Mouse (Mus musculus) kidney, postnatal 0 days (tissue): ENCODE data around the gene Paip2b. TPM values are rescaled to one million over a fixed set of nuclear protein-coding genes. Genes with fewer than 3 reads are reported as not detected.
"Not testable (repeated sequence)": the region's sequence is repeated elsewhere in the genome, so short reads cannot be mapped to it uniquely, and the experiment has no call there.

Experiments used
- ATAC-seq: fragments of 200-750 bp; cut with Nextera tagmentation; replicated peaks from 2 replicates; pipeline ENCODE4 v1.8.0; 2017; ENCODE audit warnings: low read depth, moderate number of reproducible peaks, moderate TSS enrichment, moderate library complexity; ENCODE audit not compliant: low FRiP score
- DNase-seq: peaks from one replicate; pipeline ENCODE4 v3.0.0-alpha.2; 2016; ENCODE audit warnings: low spot score
- H3K27ac ChIP-seq: fragments of 300-500 bp; sonication (generic); 2 replicates; pipeline ENCODE4 v1.5.1; 2014; ENCODE audit warnings: mild to moderate bottlenecking
- H3K27me3 ChIP-seq: fragments of 300-500 bp; sonication (generic); 2 replicates; pipeline ENCODE4 v1.6.1; 2014; ENCODE audit warnings: low read length, mixed read lengths; ENCODE audit not compliant: insufficient read depth
- H3K36me3 ChIP-seq: fragments of 300-500 bp; sonication (generic); 2 replicates; pipeline ENCODE4 v1.6.1; 2014; ENCODE audit warnings: low read length, mixed read lengths; ENCODE audit not compliant: insufficient read depth
- H3K4me1 ChIP-seq: fragments of 300-500 bp; sonication (generic); replicated peaks from 2 replicates; pipeline ENCODE4 v1.6.1; 2014; ENCODE audit warnings: antibody characterized with exemption, low read length, mixed read lengths; ENCODE audit not compliant: insufficient read depth
- H3K4me2 ChIP-seq: fragments of 300-500 bp; sonication (generic); 2 replicates; pipeline ENCODE4 v1.6.1; 2014; ENCODE audit warnings: mild to moderate bottlenecking, low read length, moderate library complexity, mixed read lengths
- H3K4me3 ChIP-seq: fragments of 300-500 bp; sonication (generic); replicated peaks from 2 replicates; pipeline ENCODE4 v1.5.1; 2014; ENCODE audit warnings: low read depth, low read length
- H3K9ac ChIP-seq: fragments of 300-500 bp; sonication (generic); 2 replicates; pipeline ENCODE4 v1.6.1; 2014; ENCODE audit warnings: low read depth, low read length
- H3K9me3 ChIP-seq: fragments of 300-500 bp; sonication (generic); replicated peaks from 2 replicates; pipeline ENCODE4 v1.6.1; 2016; ENCODE audit warnings: low read length, inconsistent platforms, mixed read lengths
- CTCF ChIP-seq: IDR thresholded peaks from 2 replicates; pipeline ENCODE4 v1.5.1; 2016; ENCODE audit warnings: antibody characterized with exemption, low read depth, mild to moderate bottlenecking, moderate library complexity
- WGBS: fragments of 180-500 bp; shearing (Covaris S2); extraction: QIAGEN DNeasy Blood & Tissue Kit; methylation state at CpG from one replicate; pipeline ENCODE4 v1.1.7; 2014; 5-methylcytosine and 5-hydroxymethylcytosine counted together
- polyA plus RNA-seq: library from polyadenylated mRNA; unstranded; fragments of >200 nt; fragmentation: Nextera tagmentation; extraction: Ambion mirVana; gene quantifications from 2 replicates; pipeline ENCODE4 v1.2.1, GENCODE M21; 2015

The Paip2b gene
- polyA plus RNA-seq, 1 experiment from 2014 or later, result 12.1 TPM

- Histone ChIP-seq H3K4me2 (no peak overlapping the region), H3K4me1 (no peaks in the 10 kb centered on the region), H3K4me3 (no peak overlapping the region), H3K27ac (no peak overlapping the region), H3K9me3 (no peaks in the 10 kb centered on the region), H3K9ac (no peak overlapping the region), H3K36me3 (no peaks in the 10 kb centered on the region), H3K27me3 (no peaks in the 10 kb centered on the region)
- 80% methylated on average over 2 of the region's 2 CpGs for WGBS
- TF ChIP-seq CTCF, result no peak
- DNase-seq, result no peak
- no peak for ATAC-seq
Measured at GRCm38 (mm10) chr6:83838046-83838445, 6.5 kb upstream of the Paip2b start.

DNA sequence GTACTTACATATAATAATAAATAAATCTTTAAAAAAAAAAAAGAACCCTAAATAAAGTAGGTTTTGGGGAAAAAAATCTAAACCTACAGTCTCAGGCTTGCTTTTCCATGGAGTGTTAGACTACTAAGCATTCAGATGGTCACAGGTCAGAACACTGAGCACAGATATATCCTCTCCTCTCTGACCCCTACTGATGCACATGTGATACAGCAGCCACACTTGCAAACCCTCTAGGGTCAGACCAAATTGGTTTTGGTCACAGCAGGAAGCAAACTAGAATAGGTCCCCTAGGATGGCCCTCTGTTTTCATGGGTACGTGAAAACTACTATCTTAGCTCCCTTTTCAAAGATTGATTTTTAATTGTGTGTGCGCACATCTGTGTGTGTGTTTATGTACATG is 5.3 kb upstream of the Paip2b start:
- WGBS, result 92% methylated on average over 2 of the region's 2 CpGs
- TF ChIP-seq CTCF, result no peak
- no peak overlapping the region for H3K9ac ChIP-seq
- H3K27me3 ChIP-seq, result no peaks in the 10 kb centered on the region
- H3K9me3 ChIP-seq, result no peaks in the 10 kb centered on the region
- H3K27ac ChIP-seq, result no peak overlapping the region
- no peaks in the 10 kb centered on the region for H3K4me1 ChIP-seq
- ATAC-seq (no peak), DNase-seq (no peak)
- H3K4me2 ChIP-seq, result no peak overlapping the region
- no peak overlapping the region for H3K4me3 ChIP-seq
- H3K36me3 ChIP-seq, result no peaks in the 10 kb centered on the region

DNA sequence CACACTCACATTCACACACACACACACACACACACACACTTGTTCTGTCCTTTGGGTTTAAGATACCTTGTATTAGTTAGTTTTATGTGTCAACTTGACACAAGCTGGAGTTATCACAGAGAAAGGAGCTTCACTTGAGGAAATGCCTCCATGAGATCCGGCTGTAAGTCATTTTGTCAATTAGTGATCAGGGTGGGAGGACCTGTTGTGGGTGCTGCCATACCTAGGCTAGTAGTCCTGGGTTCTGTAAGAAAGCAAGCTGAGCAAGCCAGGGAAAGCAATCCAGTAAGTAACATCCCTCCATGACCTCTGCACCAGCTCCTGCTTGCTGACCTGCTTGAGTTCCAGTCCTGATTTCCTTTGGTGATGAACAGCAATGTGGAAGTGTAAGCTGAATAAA is 852 bp upstream of the Paip2b start:
- not testable (repeated sequence) for H3K27me3 ChIP-seq
- 50% methylated on average over 1 of the region's 1 CpGs for WGBS

GRCm38 (mm10) chr6:83830941-83831605 is 468 bp downstream of the Paip2b start:
- peak overlapping the region; percentile 76 for H3K27ac ChIP-seq
- no peaks in the 10 kb centered on the region for H3K36me3 ChIP-seq
- no peaks in the 10 kb centered on the region for H3K27me3 ChIP-seq
- DNase-seq, result peak; percentile 61
- H3K9me3 ChIP-seq, result no peaks in the 10 kb centered on the region
- ATAC-seq, result peak; percentile 78; the same call in 1 of the 2 replicates
- H3K9ac ChIP-seq, result peak overlapping the region; percentile 68
- TF ChIP-seq CTCF, result no peak
- peak overlapping the region; percentile 58 for H3K4me3 ChIP-seq
- WGBS, result under 1% methylated on average over 35 of the region's 35 CpGs
- no peaks in the 10 kb centered on the region; the same call in none of the 2 replicates for H3K4me1 ChIP-seq
- H3K4me2 ChIP-seq, result peak overlapping the region; percentile 81

More for the DNA sequence above, 852 bp upstream of the Paip2b start:
- H3K27ac ChIP-seq, result peak overlapping the region; percentile 55; the same call in 1 of the 2 replicates
- not testable (repeated sequence) for H3K9me3 ChIP-seq, H3K4me1 ChIP-seq, H3K9ac ChIP-seq, H3K4me3 ChIP-seq, DNase-seq, ATAC-seq, H3K36me3 ChIP-seq
- peak overlapping the region; percentile 45 for H3K4me2 ChIP-seq

- H3K4me2 ChIP-seq, result no peak overlapping the region
- no peaks in the 10 kb centered on the region for H3K27me3 ChIP-seq
- H3K9ac ChIP-seq, result no peak overlapping the region
- DNase-seq (no peak), ATAC-seq (no peak)
- H3K9me3 ChIP-seq, result no peaks in the 10 kb centered on the region
- 64% methylated on average over 2 of the region's 2 CpGs for WGBS
- no peaks in the 10 kb centered on the region for H3K4me1 ChIP-seq
- no peak for TF ChIP-seq CTCF
- no peaks in the 10 kb centered on the region for H3K36me3 ChIP-seq
- no peak overlapping the region for H3K27ac ChIP-seq
- H3K4me3 ChIP-seq, result no peak overlapping the region
Measured at GRCm38 (mm10) chr6:83821856-83822255, 9.7 kb downstream of the Paip2b start.

DNA sequence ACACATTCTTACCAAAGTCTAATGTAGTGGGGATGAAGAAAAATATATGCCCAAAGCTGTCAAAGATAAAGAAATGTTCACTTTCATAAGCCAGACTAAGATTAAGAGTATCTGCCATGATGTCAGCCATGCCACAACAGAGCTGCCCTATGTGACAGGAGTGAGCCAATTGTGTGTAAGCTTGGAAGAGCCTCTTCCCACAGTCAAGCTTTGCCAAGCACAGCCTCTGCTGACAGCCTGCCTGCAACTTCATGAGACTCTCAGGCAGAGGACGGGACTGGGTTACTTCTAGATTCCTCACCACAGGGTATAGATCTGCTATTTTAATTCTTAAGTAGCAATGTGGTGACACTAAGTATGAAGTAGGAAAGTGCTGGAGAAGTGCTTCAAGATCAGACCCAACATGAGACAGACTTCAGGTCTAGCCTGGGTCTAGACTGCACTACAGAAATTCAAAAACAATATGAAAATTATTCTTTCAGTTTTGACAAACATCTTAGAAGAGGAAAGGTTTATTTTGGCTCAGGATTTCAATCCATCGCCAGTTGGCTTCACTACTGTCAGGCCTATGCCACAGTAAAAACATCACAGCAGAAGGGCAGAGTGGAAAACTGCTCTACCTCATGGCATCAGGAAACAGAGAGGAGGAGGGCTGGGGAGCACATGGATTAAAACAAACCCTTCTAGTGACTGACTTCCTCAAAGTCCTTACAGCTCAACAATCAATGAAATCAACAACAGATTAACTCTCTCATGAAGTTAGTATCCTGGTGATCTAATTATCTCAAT is 10.6 kb downstream of the Paip2b start:
- no peak for TF ChIP-seq CTCF

More for the DNA sequence above, 10.6 kb downstream of the Paip2b start:
- ATAC-seq, result no peak
- Histone ChIP-seq H3K9me3 (no peaks in the 10 kb centered on the region), H3K36me3 (no peaks in the 10 kb centered on the region), H3K27ac (no peak overlapping the region), H3K4me3 (no peak overlapping the region), H3K27me3 (no peaks in the 10 kb centered on the region), H3K4me1 (no peaks in the 10 kb centered on the region), H3K4me2 (no peak overlapping the region), H3K9ac (no peak overlapping the region)
- DNase-seq, result no peak
- 89% methylated on average over 2 of the region's 2 CpGs for WGBS
